Mouse (Mus musculus) left cerebral cortex, postnatal 14 days (tissue): ENCODE measurements at regions not wholly inside any gene's neighbourhood (a gene's known extent, or its start where the extent isn't known, plus 50 kb on each side); places are given as distances from the start of the nearest gene placed in this dataset.

ENCODE experiments used
- DNase-seq, 2 experiments: peaks; one replicate each; pipeline ENCODE4 v3.0.0; 2021 to 2022; ENCODE audit warnings: low spot score in 2 of 2, mixed read lengths in 1 of 2
- intact Hi-C: fragments of 180-260 bp; cut with DNase I; formaldehyde crosslinking; loops from one replicate; pipeline ENCODE4 v1.15.1; 2025

GRCm38 (mm10) chr4:72060605-72061352, 139.9 kb downstream of the Tle1 start:
- no peak for DNase-seq
- intact Hi-C loops, result no loop called here

DNA sequence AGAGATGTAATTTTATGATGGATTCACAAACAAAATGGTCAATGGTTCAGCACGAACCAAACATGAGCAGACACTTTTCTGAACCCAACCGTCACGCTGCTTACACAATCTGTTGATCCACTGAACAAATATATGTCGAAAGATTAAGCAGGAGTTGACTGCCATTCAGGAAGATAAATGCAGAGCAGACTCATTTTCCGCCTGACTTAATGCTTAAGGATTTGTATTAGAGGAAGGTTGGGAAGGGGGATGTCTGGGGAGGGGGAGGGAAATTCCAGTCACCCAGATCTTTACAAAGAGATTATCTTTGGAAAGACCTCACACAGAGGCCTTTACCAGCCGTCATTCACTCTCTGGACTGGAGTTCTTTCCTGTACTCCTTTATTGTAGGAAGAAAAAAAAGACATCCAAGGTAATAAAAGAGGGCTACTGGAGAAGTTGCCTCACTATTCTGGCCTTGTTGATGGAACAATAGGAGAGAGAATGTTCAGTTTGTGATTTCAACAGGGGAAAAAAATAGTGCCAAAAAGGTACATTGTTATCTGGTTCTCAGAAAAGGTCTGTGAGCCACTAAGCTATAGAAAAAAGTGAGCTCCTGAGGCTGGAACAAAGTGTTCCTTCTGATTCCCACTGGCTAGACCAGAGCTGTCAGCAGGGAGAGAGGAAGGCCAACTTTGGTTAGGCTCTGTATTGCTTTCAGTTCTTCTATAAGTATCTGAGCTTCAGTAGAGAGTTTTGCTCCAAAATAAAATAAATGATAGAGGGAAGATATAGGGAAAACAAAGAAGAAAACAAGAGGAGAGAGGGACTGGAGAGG, 150.9 kb downstream of the Tle1 start:
- intact Hi-C loops, result no loop called here
- no peak for DNase-seq

DNA sequence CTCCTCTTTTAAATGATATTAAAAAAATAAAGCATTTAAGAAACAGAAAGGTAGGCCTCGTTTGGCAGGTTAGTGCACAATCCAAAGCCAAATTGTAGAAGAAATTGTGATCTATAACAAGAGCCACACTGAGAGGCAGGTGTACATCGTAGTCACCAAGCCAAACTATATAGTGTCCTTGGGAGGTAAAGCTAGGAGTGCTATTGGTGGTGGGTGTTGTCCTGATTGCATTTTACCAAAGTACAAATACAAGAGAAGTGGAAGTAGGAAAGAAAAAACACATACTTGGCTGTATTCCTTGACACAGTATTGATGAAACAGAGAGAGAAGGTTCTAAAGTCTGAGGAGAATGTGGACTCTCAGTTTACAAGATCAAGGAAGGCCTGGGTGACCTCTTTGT, 178.6 kb downstream of the Tle1 start:
- DNase-seq, result no peak
- intact Hi-C loops, result no loop called here

GRCm38 (mm10) chr4:72014221-72014850, 186.4 kb downstream of the Tle1 start:
- peak in 1 of 2 experiments; percentile 14 for DNase-seq
- intact Hi-C loops, result no loop called here

GRCm38 (mm10) chr4:72013583-72013982, 187.1 kb downstream of the Tle1 start:
- peak; percentile 44 to 79 for DNase-seq
- intact Hi-C loops, result no loop called here

- no peak for DNase-seq
- intact Hi-C loops, result no loop called here
These were observed 190.4 kb downstream of the Tle1 start for GRCm38 (mm10) chr4:72010316-72010715.

- no peak for DNase-seq
- intact Hi-C loops, result no loop called here
These were observed 194.8 kb downstream of the Tle1 start for GRCm38 (mm10) chr4:72005926-72006325.

- DNase-seq, result no peak
- intact Hi-C loops, result no loop called here
These were observed 199.4 kb downstream of the Tle1 start for GRCm38 (mm10) chr4:72001221-72001875.

GRCm38 (mm10) chr4:71968701-71969100, 210.9 kb upstream of the Gm11232 start:
- intact Hi-C loops, result no loop called here
- no peak for DNase-seq

GRCm38 (mm10) chr4:71953441-71953840, 195.7 kb upstream of the Gm11232 start:
- peak; percentile 3 to 39 for DNase-seq
- intact Hi-C loops, result no loop called here

DNA sequence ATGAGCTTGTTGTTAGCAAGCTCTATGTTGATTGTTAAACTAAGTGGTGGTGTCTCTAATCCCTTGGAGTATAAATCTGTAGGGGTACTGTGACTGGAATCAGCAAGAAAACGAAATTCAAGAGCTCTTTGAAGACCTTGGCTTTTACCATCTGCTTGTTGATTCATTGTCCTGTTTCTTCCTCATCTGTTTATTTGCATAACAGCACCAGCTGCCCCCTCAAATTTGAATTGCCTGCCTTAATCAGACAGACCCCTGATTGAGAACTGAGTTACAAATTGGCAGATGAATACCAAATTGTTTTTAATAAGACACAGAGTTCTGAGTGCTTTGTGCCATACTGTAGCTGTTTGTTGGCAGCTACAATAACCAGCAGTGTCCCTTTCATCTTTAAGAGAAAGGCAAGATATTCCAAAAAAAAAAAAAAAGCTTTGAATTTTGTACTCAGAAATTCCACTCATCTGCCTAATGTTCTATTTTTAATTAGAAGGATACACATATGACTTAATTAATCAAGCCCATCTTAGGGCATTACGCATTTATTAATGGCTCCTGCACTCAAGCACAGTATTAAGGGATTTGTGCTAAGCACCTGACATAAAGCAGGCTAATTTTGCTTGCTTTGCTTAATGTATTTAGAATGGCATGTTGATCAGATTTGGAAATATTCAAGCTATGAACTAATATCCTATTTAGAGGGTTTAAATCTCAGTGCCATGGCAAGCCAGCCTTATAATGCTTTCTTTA, 175.6 kb upstream of the Gm11232 start:
- intact Hi-C loops, result no loop called here
- DNase-seq, result no peak

- intact Hi-C loops, result no loop called here
These were observed 175.1 kb upstream of the Gm11232 start for GRCm38 (mm10) chr4:71932818-71933217.

DNA sequence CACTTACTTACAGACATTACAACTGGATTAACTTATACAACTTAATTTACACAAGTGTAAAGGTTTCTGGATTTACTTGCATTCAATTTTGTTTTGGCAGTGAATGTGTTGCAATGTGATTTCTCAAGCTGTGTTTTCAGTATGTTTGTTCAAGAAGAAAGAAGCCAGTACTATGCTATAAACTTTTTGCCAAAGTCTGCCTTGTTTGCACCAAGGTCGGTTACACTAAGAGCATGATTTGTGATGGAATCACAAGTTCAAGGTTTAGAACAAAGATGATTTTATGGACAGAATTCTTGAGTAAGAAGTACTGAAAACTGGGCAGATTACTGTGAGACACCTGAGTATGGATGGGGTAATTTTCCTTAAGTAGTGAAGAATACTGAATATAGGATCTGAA, 153.8 kb upstream of the Gm11232 start:
- intact Hi-C loops, result no loop called here
- no peak for DNase-seq

More at GRCm38 (mm10) chr4:71932818-71933217, 175.1 kb upstream of the Gm11232 start:
- no peak for DNase-seq

- intact Hi-C loops, result no loop called here
- DNase-seq, result peak; percentile 2 to 49
These were observed 117.9 kb upstream of the Gm11232 start for GRCm38 (mm10) chr4:71875651-71876050.

- DNase-seq, result no peak
- intact Hi-C loops, result no loop called here
These were observed 109.2 kb upstream of the Gm11232 start for GRCm38 (mm10) chr4:71866948-71867347.

- peak in 1 of 2 experiments; percentile 10 for DNase-seq
- intact Hi-C loops, result no loop called here
These were observed 84.1 kb upstream of the Gm11232 start for GRCm38 (mm10) chr4:71841833-71842232.

- DNase-seq, result no peak
- intact Hi-C loops, result no loop called here
These were observed 83.0 kb upstream of the Gm11232 start for GRCm38 (mm10) chr4:71840774-71841146.

- intact Hi-C loops, result no loop called here
These were observed 82.3 kb upstream of the Gm11232 start for GRCm38 (mm10) chr4:71839803-71840773.

More at GRCm38 (mm10) chr4:71839803-71840773, 82.3 kb upstream of the Gm11232 start:
- no peak for DNase-seq
